Mouse (Mus musculus): Measurements from ENCODE around the gene Rabl3. TPM values are rescaled to one million over a fixed set of nuclear protein-coding genes. Genes with fewer than 3 reads are reported as not detected.

Rabl3 gene
- polyA plus RNA-seq (2012; ENCODE audit: low replicate concordance), result 0.38 and 0.82 TPM in 2 replicates

GRCm38 (mm10) chr16:37539611-37540580, at the start of gene Rabl3, which contains the start of gene Gtf2e1:
Gene Rabl3 (plus strand): TSS chr16:37539885.
Gene Gtf2e1 (minus strand): TSS chr16:37539789.

GRCm38 (mm10) chr16:37579994-37580393, 40.3 kb downstream of the Rabl3 start, which contains the start of gene Hgd:
Gene Hgd (plus strand): TSS chr16:37580153.

Other genes starting within 250 kb of the Rabl3 start
- gene Stxbp5l, start 154.9 kb upstream of the Rabl3 start, polyA plus RNA-seq (2012; ENCODE audit: low replicate concordance), result not detected in 2 replicates
- 1.5 and 2.5 TPM in 2 replicates for gene Gtf2e1, start 96 bp upstream of the Rabl3 start, polyA plus RNA-seq (2012; ENCODE audit: low replicate concordance)
- 0.13 and 0.25 TPM in 2 replicates for gene Hgd, start 40.3 kb downstream of the Rabl3 start, polyA plus RNA-seq (2012; ENCODE audit: low replicate concordance)
- gene Ndufb4, start 114.6 kb downstream of the Rabl3 start, polyA plus RNA-seq (2012; ENCODE audit: low replicate concordance), result 42.4 and 52.4 TPM in 2 replicates
- 0.10 and 0.27 TPM in 2 replicates for gene Fstl1, start 237.0 kb downstream of the Rabl3 start, polyA plus RNA-seq (2012; ENCODE audit: low replicate concordance)